Mouse (Mus musculus) forebrain, embryonic 10.5 days (tissue): Measurements from ENCODE around the gene Ago1. TPM values are rescaled to one million over a fixed set of nuclear protein-coding genes. Genes with fewer than 3 reads are reported as not detected.

Source experiments
- DNase-seq: peaks from one replicate; pipeline ENCODE4 v3.0.0-alpha.2; 2017; ENCODE audit warnings: low spot score; ENCODE audit errors: extremely low spot score
- H3K27ac ChIP-seq: fragments of 300-500 bp; sonication (generic); 2 replicates; pipeline ENCODE4 v1.5.1; 2016; ENCODE audit warnings: mild to moderate bottlenecking
- H3K27me3 ChIP-seq: fragments of 300-500 bp; sonication (generic); 2 replicates; pipeline ENCODE4 v1.6.1; 2016; ENCODE audit warnings: mild to moderate bottlenecking; ENCODE audit not compliant: poor library complexity, severe bottlenecking
- H3K36me3 ChIP-seq: fragments of 300-500 bp; sonication (generic); replicated peaks from 2 replicates; pipeline ENCODE4 v1.6.1; 2016; ENCODE audit warnings: mild to moderate bottlenecking, moderate library complexity
- H3K4me1 ChIP-seq: fragments of 300-500 bp; sonication (generic); 2 replicates; pipeline ENCODE4 v1.6.1; 2016
- H3K4me3 ChIP-seq: fragments of 300-500 bp; sonication (generic); 2 replicates; pipeline ENCODE4 v1.5.1; 2016; ENCODE audit warnings: mild to moderate bottlenecking, moderate library complexity
- H3K9me3 ChIP-seq: fragments of 300-500 bp; sonication (generic); 2 replicates; pipeline ENCODE4 v1.6.1; 2016; ENCODE audit warnings: mild to moderate bottlenecking, moderate library complexity
- WGBS: fragments of 180-500 bp; shearing (Covaris S2); methylation state at CpG from one replicate; pipeline ENCODE4 v1.1.7; 2016; 5-methylcytosine and 5-hydroxymethylcytosine counted together
- polyA plus RNA-seq: library from polyadenylated mRNA; unstranded; fragments of >200 nt; fragmentation: Nextera tagmentation; extraction: Ambion mirVana; gene quantifications from 2 replicates; pipeline ENCODE4 v1.2.1, GENCODE M21; 2016

Gene Ago1
- polyA plus RNA-seq, 1 experiment from 2014 or later = 11.4 TPM

GRCm38 (mm10) chr4:126493416-126493815 lies 25.0 kb upstream of the Ago1 start:
- Histone ChIP-seq H3K4me1 (no peaks in the 10 kb centered on the region; the same call in 1 of the 2 replicates), H3K36me3 (no peaks in the 10 kb centered on the region), H3K27ac (no peak overlapping the region), H3K27me3 (no peaks in the 10 kb centered on the region), H3K9me3 (no peaks in the 10 kb centered on the region), H3K4me3 (no peak overlapping the region)
- no peak for DNase-seq
- 92% methylated on average over 4 of the region's 4 CpGs for WGBS

- Histone ChIP-seq H3K4me1 (no peaks in the 10 kb centered on the region; the same call in 1 of the 2 replicates), H3K27me3 (no peaks in the 10 kb centered on the region), H3K27ac (no peak overlapping the region), H3K4me3 (no peak overlapping the region), H3K9me3 (no peaks in the 10 kb centered on the region), H3K36me3 (no peaks in the 10 kb centered on the region)
- no peak for DNase-seq
- 67% methylated on average over 5 of the region's 5 CpGs for WGBS
Measured at GRCm38 (mm10) chr4:126491977-126492376, 23.6 kb upstream of the Ago1 start.

- Histone ChIP-seq H3K27ac (no peak overlapping the region), H3K27me3 (no peaks in the 10 kb centered on the region), H3K36me3 (no peaks in the 10 kb centered on the region), H3K4me1 (no peaks in the 10 kb centered on the region; the same call in 1 of the 2 replicates), H3K4me3 (no peak overlapping the region), H3K9me3 (no peaks in the 10 kb centered on the region)
- 84% methylated on average over 12 of the region's 12 CpGs for WGBS
- DNase-seq = no peak
Measured at GRCm38 (mm10) chr4:126490726-126491125, 22.3 kb upstream of the Ago1 start.

DNA sequence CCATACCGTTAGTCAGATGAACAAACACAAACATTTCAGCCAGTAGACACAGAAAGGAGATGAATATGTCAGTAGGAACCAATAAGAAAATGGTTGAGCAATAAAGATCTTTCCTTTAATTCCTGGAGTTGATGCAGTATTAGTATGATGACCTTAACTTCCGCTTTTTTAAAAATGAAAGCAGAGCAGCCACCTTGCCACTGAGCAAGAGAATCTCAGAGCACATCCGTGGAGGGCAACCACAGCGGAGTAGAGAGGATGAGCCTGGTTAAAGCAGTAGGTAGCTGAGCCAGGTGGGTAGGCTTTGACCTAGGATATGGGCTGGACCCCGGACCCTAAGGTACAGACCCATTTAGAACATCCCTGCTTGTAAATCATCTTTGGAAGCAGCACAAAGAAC lies 21.4 kb upstream of the Ago1 start:
- Histone ChIP-seq H3K36me3 (no peaks in the 10 kb centered on the region), H3K9me3 (no peaks in the 10 kb centered on the region), H3K27ac (no peak overlapping the region), H3K4me3 (no peak overlapping the region), H3K27me3 (no peaks in the 10 kb centered on the region), H3K4me1 (no peaks in the 10 kb centered on the region; the same call in 1 of the 2 replicates)
- DNase-seq = no peak
- 90% methylated on average over 5 of the region's 5 CpGs for WGBS

DNA sequence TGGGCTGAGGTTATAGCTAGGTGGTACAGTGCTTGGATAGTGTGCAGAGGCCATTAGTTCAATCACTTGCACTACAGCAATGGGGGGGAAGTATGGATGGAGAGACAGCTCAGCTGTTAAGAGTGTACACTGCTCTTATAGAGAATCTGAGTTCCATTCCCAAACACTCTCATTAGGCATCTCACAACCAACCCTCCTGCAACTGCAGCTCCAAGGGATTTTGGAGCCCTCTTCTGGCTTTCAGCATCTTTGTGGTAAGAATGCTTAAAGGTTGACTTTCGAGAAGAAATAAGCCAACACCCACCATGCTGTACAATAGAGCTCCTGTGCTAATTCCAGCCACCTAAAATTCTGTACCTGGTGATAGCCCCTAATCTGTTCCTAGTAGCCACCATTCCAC lies 17.8 kb upstream of the Ago1 start:
- Histone ChIP-seq H3K27me3 (no peaks in the 10 kb centered on the region), H3K9me3 (no peaks in the 10 kb centered on the region), H3K4me1 (no peaks in the 10 kb centered on the region; the same call in 1 of the 2 replicates), H3K4me3 (no peak overlapping the region), H3K27ac (no peak overlapping the region), H3K36me3 (no peaks in the 10 kb centered on the region)
- WGBS = 95% methylated on average over 1 of the region's 1 CpGs
- DNase-seq = no peak

DNA sequence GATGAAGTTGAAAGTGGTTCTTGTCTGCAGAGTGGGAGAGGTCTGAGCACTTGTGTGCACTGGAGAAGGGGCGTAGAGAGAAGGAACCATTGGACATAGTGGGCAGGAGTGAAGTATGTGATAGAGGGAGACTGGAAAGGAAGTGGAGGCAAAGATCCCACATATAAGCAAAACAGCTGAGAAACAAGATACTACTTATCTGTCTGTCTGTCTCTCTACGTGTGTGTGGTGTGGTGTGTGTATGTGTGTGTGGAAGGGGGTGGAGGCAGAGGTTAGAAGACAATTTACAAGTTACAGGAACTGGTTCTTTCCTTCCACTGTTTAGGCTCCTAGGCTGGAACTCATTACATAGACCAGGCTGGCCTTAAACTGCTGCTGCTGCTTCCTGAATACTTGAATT lies 16.7 kb upstream of the Ago1 start:
- H3K4me3 ChIP-seq = no peak overlapping the region
- no peaks in the 10 kb centered on the region for H3K4me1 ChIP-seq
- no peaks in the 10 kb centered on the region for H3K36me3 ChIP-seq
- no peak for DNase-seq
- no peak overlapping the region for H3K27ac ChIP-seq
- no peaks in the 10 kb centered on the region for H3K27me3 ChIP-seq
- WGBS = 76% methylated on average over 2 of the region's 2 CpGs
- H3K9me3 ChIP-seq = no peaks in the 10 kb centered on the region

GRCm38 (mm10) chr4:126483874-126484273 lies 15.5 kb upstream of the Ago1 start:
- Histone ChIP-seq H3K27ac (no peak overlapping the region), H3K4me1 (no peaks in the 10 kb centered on the region), H3K4me3 (no peak overlapping the region), H3K9me3 (no peaks in the 10 kb centered on the region), H3K27me3 (no peaks in the 10 kb centered on the region), H3K36me3 (no peaks in the 10 kb centered on the region)
- no peak for DNase-seq
- WGBS = 84% methylated on average over 3 of the region's 3 CpGs

DNA sequence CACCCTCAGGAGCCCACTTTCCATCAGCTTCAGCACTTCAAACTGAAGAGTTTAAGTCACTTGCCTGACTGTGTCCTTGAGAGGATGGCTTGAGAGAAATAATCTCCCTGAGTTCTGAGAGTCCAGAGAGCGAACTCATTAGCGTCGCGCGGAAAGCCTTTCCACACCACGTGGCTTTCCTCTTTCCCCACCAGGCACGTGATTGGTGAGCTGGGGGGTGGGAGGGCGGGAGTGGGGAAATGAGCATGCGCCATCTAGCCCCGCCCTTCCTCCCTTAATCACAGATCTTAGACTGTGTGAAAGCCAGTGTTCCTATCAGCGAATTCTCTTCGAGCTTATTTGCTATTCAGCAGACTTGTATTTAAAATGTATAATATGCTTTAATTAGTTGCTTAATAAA lies 14.6 kb upstream of the Ago1 start:
- 82% methylated on average over 12 of the region's 12 CpGs for WGBS

GRCm38 (mm10) chr4:126481461-126481860 lies 13.1 kb upstream of the Ago1 start:
- 93% methylated on average over 5 of the region's 5 CpGs for whole genome bisulfite sequencing
- Histone ChIP-seq H3K27me3 (no peaks in the 10 kb centered on the region), H3K4me3 (no peak overlapping the region), H3K27ac (no peak overlapping the region), H3K36me3 (no peaks in the 10 kb centered on the region), H3K9me3 (no peaks in the 10 kb centered on the region), H3K4me1 (no peaks in the 10 kb centered on the region)
- no peak for DNase-seq

More for the DNA sequence above, 14.6 kb upstream of the Ago1 start:
- Histone ChIP-seq H3K27me3 (no peaks in the 10 kb centered on the region), H3K9me3 (no peaks in the 10 kb centered on the region), H3K27ac (no peak overlapping the region), H3K36me3 (no peaks in the 10 kb centered on the region), H3K4me3 (no peak overlapping the region), H3K4me1 (no peaks in the 10 kb centered on the region)
- DNase-seq = no peak

DNA sequence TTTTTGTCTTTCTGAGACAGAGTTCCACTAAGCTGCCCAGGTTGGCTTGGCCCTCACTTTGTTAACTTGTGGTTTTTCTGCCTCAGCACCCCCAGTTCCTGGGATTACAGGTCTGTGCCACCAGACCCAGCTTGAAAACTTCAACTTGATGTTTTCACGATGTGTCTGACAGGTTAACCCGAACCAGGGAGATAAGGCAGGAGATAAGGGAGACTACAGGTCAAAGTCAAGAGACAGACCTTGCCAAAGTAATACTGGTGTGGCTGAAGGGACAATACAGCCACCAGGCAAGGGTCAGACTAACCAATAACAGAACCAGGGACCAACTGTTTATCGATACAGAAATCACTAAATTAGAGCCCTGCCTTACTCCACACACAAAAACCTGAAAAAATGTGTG lies 11.9 kb upstream of the Ago1 start:
- Histone ChIP-seq H3K4me1 (no peaks in the 10 kb centered on the region), H3K27me3 (no peaks in the 10 kb centered on the region), H3K36me3 (no peaks in the 10 kb centered on the region), H3K9me3 (no peaks in the 10 kb centered on the region), H3K4me3 (no peak overlapping the region), H3K27ac (no peak overlapping the region)
- no peak for DNase-seq
- 84% methylated on average over 3 of the region's 3 CpGs for WGBS

DNA sequence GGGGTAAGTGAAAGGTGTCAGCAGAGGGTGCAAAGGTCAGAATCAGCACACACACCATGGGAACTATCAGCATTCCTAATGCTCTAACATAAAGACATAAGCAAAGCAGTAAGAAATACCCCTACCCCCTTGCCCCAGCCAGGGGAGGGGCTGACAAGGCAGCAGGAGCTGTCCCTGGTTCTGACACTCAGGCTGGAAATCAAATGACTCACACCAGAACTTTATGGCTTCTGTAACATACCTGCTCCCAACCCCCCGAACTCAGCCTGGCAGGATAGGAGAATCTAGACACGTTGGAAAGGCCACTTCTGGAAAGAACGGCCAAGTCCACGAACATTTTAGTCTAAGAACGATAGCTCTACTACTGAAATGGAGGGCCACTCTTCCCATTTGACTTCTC lies 4.6 kb upstream of the Ago1 start:
- H3K27ac ChIP-seq = no peak overlapping the region
- H3K4me3 ChIP-seq = no peak overlapping the region
- peaks cover 11% of the 10 kb centered on the region for H3K4me1 ChIP-seq
- no peak for DNase-seq
- no peaks in the 10 kb centered on the region for H3K27me3 ChIP-seq
- no peaks in the 10 kb centered on the region for H3K9me3 ChIP-seq
- H3K36me3 ChIP-seq = no peaks in the 10 kb centered on the region
- WGBS = 53% methylated on average over 5 of the region's 5 CpGs

DNA sequence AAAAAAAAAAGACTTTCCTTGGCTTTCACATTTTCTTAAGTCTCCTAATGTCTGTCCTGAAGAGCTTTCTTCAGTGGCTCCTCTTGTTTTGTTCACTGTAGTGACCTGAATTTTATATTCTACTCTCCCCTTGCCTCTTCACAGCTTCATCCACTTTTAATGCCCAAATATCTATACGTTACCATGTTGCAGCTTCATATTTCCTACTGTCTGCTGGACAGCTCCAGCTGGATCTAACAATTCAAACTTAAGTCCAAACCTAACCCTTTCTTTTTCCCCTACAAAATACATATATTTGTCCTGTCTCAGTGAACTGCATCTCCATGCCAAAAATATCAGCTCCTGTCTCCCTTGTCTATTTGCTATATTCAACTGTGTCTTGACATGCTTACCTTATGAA lies 951 bp upstream of the Ago1 start:
- no peaks in the 10 kb centered on the region for H3K27me3 ChIP-seq
- no peak overlapping the region for H3K4me3 ChIP-seq
- WGBS = 59% methylated on average over 1 of the region's 1 CpGs
- no peaks in the 10 kb centered on the region for H3K9me3 ChIP-seq
- DNase-seq = no peak
- H3K36me3 ChIP-seq = no peaks in the 10 kb centered on the region
- peaks cover 47% of the 10 kb centered on the region for H3K4me1 ChIP-seq
- no peak overlapping the region for H3K27ac ChIP-seq

DNA sequence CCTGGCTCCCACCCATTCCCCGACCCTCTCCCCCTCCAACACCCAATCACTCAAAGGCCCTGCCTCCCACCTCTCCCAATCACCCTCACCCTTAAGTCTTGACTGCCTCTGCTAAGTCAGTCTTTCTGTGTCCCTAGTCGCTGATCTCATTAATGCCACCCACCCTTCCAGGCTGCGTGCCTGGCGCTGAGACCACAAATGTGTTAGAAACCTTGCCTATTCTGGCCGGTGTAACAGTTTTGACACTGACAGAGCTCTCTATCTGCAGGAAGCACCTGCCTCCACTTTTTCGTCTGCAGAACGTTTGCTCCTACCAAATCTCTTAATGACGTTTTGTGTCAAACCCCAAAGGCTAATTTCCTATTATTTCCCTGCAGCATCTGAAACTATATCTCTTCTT lies 542 bp upstream of the Ago1 start:
- Histone ChIP-seq H3K9me3 (no peaks in the 10 kb centered on the region), H3K27ac (peak overlapping the region; percentile 99), H3K4me3 (peak overlapping the region; percentile 95), H3K4me1 (peaks cover 51% of the 10 kb centered on the region), H3K36me3 (no peaks in the 10 kb centered on the region), H3K27me3 (no peaks in the 10 kb centered on the region)
- 11% methylated on average over 8 of the region's 8 CpGs for WGBS
- DNase-seq = no peak

DNA sequence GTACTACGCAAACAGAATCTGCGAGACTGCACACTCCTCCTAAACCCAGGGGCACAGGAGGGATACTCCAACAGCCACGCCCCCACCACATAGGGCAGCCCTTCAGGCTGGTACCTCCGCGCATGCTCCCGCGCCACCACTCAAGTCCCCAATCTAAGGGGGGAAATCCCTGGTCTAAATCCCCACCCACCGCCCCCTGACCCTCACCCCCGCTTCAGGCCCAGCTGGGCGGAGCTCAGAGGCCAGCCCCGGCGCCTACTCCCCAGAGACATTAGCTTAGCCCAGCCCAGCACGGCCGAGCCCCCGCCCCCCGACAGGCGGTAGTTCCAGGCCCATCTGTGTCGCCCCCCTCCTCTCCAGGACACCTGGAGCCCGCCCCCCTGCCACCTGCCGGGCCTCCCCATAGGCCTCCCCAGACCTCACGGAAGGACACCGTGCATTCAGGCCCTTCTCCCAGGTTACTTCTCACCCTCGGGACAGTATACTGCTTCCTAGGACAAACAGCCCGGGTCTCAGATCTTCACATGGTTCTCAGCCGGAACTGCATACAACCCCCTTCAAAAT lies 580 bp downstream of the Ago1 start:
- H3K4me1 ChIP-seq = peaks cover 59% of the 10 kb centered on the region
- peak; percentile 88 for DNase-seq
- H3K9me3 ChIP-seq = no peaks in the 10 kb centered on the region
- WGBS = 2% methylated on average over 24 of the region's 25 CpGs
- H3K36me3 ChIP-seq = no peaks in the 10 kb centered on the region; the same call in 1 of the 2 replicates
- peak overlapping the region; percentile 95 for H3K4me3 ChIP-seq
- no peaks in the 10 kb centered on the region for H3K27me3 ChIP-seq
- peak overlapping the region; percentile 99 for H3K27ac ChIP-seq
